In the genomic region with DNA sequence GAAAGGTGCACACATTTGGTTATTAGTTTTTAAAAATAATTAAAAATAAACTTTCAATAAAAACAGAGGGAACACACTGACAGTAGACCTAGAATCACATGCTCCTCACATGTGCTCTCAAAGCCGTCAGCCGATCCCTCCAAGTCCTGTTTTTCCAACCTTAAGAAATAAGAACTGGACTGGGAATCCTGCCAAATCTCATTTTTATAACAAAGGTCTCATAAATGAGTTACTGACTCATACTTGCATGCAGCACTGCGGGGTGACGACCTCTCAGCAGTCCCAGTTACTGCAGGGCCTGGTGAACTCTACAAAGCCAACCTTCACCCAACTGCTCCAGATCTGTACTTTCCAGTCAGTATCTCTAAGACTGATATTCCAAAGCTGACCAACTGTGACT, we compare ENCODE assay signal across 9 mouse cellular contexts. TPM values are rescaled to one million over a fixed set of nuclear protein-coding genes. Genes with fewer than 3 reads are reported as not detected.
A peak's percentile ranks its signal among the peaks of the same experiment; 100 is the strongest.
DNase-seq lines count a peak whose midpoint lies in the region; ATAC-seq and TF ChIP-seq lines count a peak whose summit lies in the region.
"Had no signal": no experiment of that assay in that cellular context is flagged by ENCODE, and none has a peak within 500 bp of the region (broad histone marks: within the 10 kb centered on the region; RNA-seq: fewer than 3 reads in every experiment).

No protein-coding gene starts in this region.

- peak; percentile 55 for DNase-seq in hindbrain, postnatal 0 days (ENCODE audit: low spot score)
- peak; percentile 71 for DNase-seq in adrenal gland, postnatal 14 days
- peak; percentile 32 for DNase-seq in heart, postnatal 4 days
- peak; percentile 61 for DNase-seq in lung, postnatal 25 days (ENCODE audit: low spot score)
- DNase-seq in cerebellum, adult 11 months = no peak
- no peak for DNase-seq in cerebellum, adult 11-12 months
- DNase-seq in left cerebral cortex, postnatal 25 days (ENCODE audit: low spot score in 2 of 2) = no peak

- no peak overlapping the region for H3K9ac ChIP-seq in hindbrain, postnatal 0 days (replicated peaks; ENCODE audit: low read length)
- no peak overlapping the region for H3K9ac ChIP-seq in hindbrain, embryonic 13.5 days
- H3K9ac ChIP-seq: hindbrain, embryonic 15.5 days had no signal

- H3K27me3 ChIP-seq in hindbrain, postnatal 0 days (ENCODE audit: insufficient read depth, low read length) = no peaks in the 10 kb centered on the region
- H3K27me3 ChIP-seq in hindbrain, embryonic 13.5 days = no peaks in the 10 kb centered on the region
- H3K27me3 ChIP-seq: hindbrain, embryonic 15.5 days had no signal

- no peaks in the 10 kb centered on the region for H3K4me1 ChIP-seq in hindbrain, postnatal 0 days (ENCODE audit: insufficient read depth, low read length)
- peaks cover 35% of the 10 kb centered on the region for H3K4me1 ChIP-seq in hindbrain, embryonic 13.5 days (replicated peaks)

- 35% methylated on average over 4 of the region's 4 CpGs for WGBS in hindbrain, postnatal 0 days
- WGBS in hindbrain, embryonic 13.5 days = 61% methylated on average over 4 of the region's 4 CpGs

- H3K36me3 ChIP-seq in hindbrain, postnatal 0 days (ENCODE audit: insufficient read depth, low read length) = peaks cover 5% of the 10 kb centered on the region; the same call in 1 of the 2 replicates
- peaks cover 20% of the 10 kb centered on the region for H3K36me3 ChIP-seq in hindbrain, embryonic 13.5 days

- no peak overlapping the region for H3K4me2 ChIP-seq in hindbrain, postnatal 0 days (ENCODE audit: low read depth, low read length)
- no peak overlapping the region for H3K4me2 ChIP-seq in hindbrain, embryonic 13.5 days
- H3K4me2 ChIP-seq: hindbrain, embryonic 15.5 days had no signal

- intact Hi-C loops in left cerebral cortex, postnatal 25 days (cut with DNase I) = no loop called here

- TF ChIP-seq CTCF in hindbrain, postnatal 0 days (IDR thresholded peaks at IDR 0.05; ENCODE audit: low read depth) = no peak

- no peak overlapping the region; the same call in 1 of the 2 replicates for H3K27ac ChIP-seq in hindbrain, postnatal 0 days
- H3K27ac ChIP-seq in hindbrain, embryonic 13.5 days = no peak overlapping the region
- H3K27ac ChIP-seq: hindbrain, embryonic 15.5 days had no signal

- no peak overlapping the region for H3K4me3 ChIP-seq in hindbrain, postnatal 0 days (ENCODE audit: low read length)
- no peak overlapping the region for H3K4me3 ChIP-seq in hindbrain, embryonic 13.5 days
- H3K4me3 ChIP-seq: hindbrain, embryonic 15.5 days had no signal

- no peaks in the 10 kb centered on the region for H3K9me3 ChIP-seq in hindbrain, postnatal 0 days (ENCODE audit: low read length)
- no peaks in the 10 kb centered on the region for H3K9me3 ChIP-seq in hindbrain, embryonic 13.5 days
- H3K9me3 ChIP-seq: hindbrain, embryonic 15.5 days had no signal

- ATAC-seq in hindbrain, postnatal 0 days = peak; percentile 43; the same call in 1 of the 2 replicates
- ATAC-seq in hindbrain, embryonic 13.5 days (ENCODE audit: low FRiP score) = no peak

RNA-seq across cellular contexts. Expression of a gene that starts 58.5 kb away (rescaled TPM):
- 247 and 255 TPM in 2 replicates for total RNA-seq in hindbrain, postnatal 0 days (2014; rRNA removed)
- 161 and 162 TPM in 2 replicates for polyA plus RNA-seq in hindbrain, postnatal 0 days (2015; fragmentation: Nextera tagmentation; extraction: Ambion mirVana)
- 154 and 156 TPM in 2 replicates for polyA plus RNA-seq in hindbrain, embryonic 13.5 days (2015; fragmentation: Nextera tagmentation; extraction: Ambion mirVana)
- total RNA-seq in adrenal gland, postnatal 14 days (2021) = 336 and 367 TPM in 2 replicates
- 100 to 1,000 TPM; 571 to 581 TPM for total RNA-seq in heart, postnatal 4 days (2021)
- total RNA-seq in left cerebral cortex, postnatal 25 days (2021) = 100 to 1,000 TPM; 614 to 635 TPM

Comparison
In these comparisons a context has a peak if more than half of its experiments do, and no peak if none do; other contexts are left out.
1. DNase-seq: peak in hindbrain, postnatal 0 days (single experiment), adrenal gland, postnatal 14 days (single experiment), heart, postnatal 4 days (single experiment) and lung, postnatal 25 days (single experiment); none in cerebellum, adult 11 months (single experiment), cerebellum, adult 11-12 months (single experiment) and left cerebral cortex, postnatal 25 days (0 of 2).